Mouse (Mus musculus) cortical plate, adult 2 months (tissue): ENCODE measurements around the gene Lrp10.

Experiments used
- CTCF ChIP-seq: fragments of 200-500 bp; IDR thresholded peaks from 2 replicates; pipeline ENCODE4 v1.5.1; 2011; ENCODE audit warnings: mild to moderate bottlenecking, control low read depth, low read length; ENCODE audit not compliant: insufficient read depth; ENCODE audit errors: extremely low read depth
- POLR2A ChIP-seq: fragments of 200-500 bp; IDR thresholded peaks from 2 replicates; pipeline ENCODE4 v1.6.1; 2011; ENCODE audit warnings: mild to moderate bottlenecking, low read length, control low read depth; ENCODE audit not compliant: insufficient read depth; ENCODE audit errors: extremely low read depth

DNA sequence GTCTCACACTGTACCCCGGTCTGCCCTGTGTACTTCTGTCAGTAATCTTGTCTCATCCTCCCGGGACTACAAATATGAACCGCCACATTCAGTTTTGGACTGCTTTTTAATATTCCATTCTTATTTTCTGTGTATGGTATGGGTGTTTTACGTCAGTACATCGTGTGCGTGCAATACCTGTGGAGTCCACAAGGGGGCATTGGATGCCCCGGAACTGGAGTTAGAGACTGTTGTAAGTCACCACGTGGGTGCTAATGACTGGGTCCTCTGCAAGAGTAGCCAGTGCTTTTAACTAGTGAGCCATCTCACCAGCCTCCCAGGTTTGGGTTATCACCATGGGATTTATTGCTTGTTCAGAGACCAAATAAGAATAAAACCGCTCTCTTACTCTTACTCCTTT is 18.6 kb downstream of the Lrp10 start:
- TF ChIP-seq CTCF (peak; percentile 40; the same call in 1 of the 2 replicates), POLR2A (no peak)
